Mouse (Mus musculus) MEL (cell line): ENCODE measurements around the gene Scamp2. TPM values are rescaled to one million over a fixed set of nuclear protein-coding genes. Genes with fewer than 3 reads are reported as not detected.

ENCODE experiments used
- DNase-seq: peaks from one replicate; pipeline ENCODE4 v3.0.0; 2011; ENCODE audit warnings: low read depth, low spot score
- H3K27ac ChIP-seq: 2 replicates; pipeline ENCODE4 v1.5.1; 2012; ENCODE audit warnings: low read depth, mild to moderate bottlenecking, control low read depth, low read length, moderate library complexity; ENCODE audit not compliant: control insufficient read depth
- H3K27me3 ChIP-seq, 2 experiments: fragments of 150-350 bp in 1 of 2; sonication (generic) in 1 of 2; 2 replicates each; pipeline ENCODE4 v1.6.1; 2012; ENCODE audit warnings: low read length in 2 of 2, mild to moderate bottlenecking in 2 of 2, improper control_type of control experiment in 1 of 2, moderate library complexity in 1 of 2; ENCODE audit not compliant: insufficient read depth in 2 of 2, control insufficient read depth in 1 of 2
- H3K36me3 ChIP-seq, 2 experiments: 2 replicates each; pipeline ENCODE4 v1.6.1; 2012 to 2014; ENCODE audit warnings: low read length in 2 of 2, improper control_type of control experiment in 1 of 2, inconsistent platforms in 1 of 2, mild to moderate bottlenecking in 1 of 2; ENCODE audit not compliant: insufficient read depth in 2 of 2, control insufficient read depth in 1 of 2
- H3K4me1 ChIP-seq, 2 experiments: fragments of 150-350 bp in 1 of 2; sonication (generic) in 1 of 2; 2 replicates each; pipeline ENCODE4 v1.6.1; 2012; ENCODE audit warnings: low read length in 2 of 2, improper control_type of control experiment in 1 of 2, mild to moderate bottlenecking in 1 of 2; ENCODE audit not compliant: insufficient read depth in 2 of 2, control insufficient read depth in 1 of 2
- H3K4me3 ChIP-seq, 2 experiments: fragments of 150-350 bp in 1 of 2; sonication (generic) in 1 of 2; 2 replicates each; pipeline ENCODE4 v1.5.1; 2012; ENCODE audit warnings: low read depth in 2 of 2, low read length in 2 of 2, mild to moderate bottlenecking in 2 of 2, moderate library complexity in 2 of 2, control low read depth in 1 of 2, improper control_type of control experiment in 1 of 2; ENCODE audit not compliant: control insufficient read depth in 1 of 2, insufficient read depth in 1 of 2
- H3K79me2 ChIP-seq: 2 replicates; pipeline ENCODE4 v1.6.1; 2012; ENCODE audit warnings: mild to moderate bottlenecking, low read length, moderate library complexity; ENCODE audit not compliant: control insufficient read depth, poor library complexity, insufficient read depth
- H3K9ac ChIP-seq: 2 replicates; pipeline ENCODE4 v1.6.1; 2012; ENCODE audit warnings: low read depth, mild to moderate bottlenecking, control low read depth, low read length, moderate library complexity; ENCODE audit not compliant: control insufficient read depth, poor library complexity, severe bottlenecking
- H3K9me3 ChIP-seq: fragments of 150-350 bp; sonication (generic); replicated peaks from 2 replicates; pipeline ENCODE4 v1.6.1; 2012; ENCODE audit warnings: mild to moderate bottlenecking, low read length, improper control_type of control experiment, moderate library complexity; ENCODE audit not compliant: insufficient read depth
- BHLHE40 ChIP-seq: IDR thresholded peaks from 2 replicates; pipeline ENCODE4 v1.6.1; 2012; ENCODE audit warnings: low read depth, mild to moderate bottlenecking, inconsistent platforms, low read length, improper control_type of control experiment, borderline replicate concordance
- CHD1 ChIP-seq: IDR thresholded peaks from 2 replicates; pipeline ENCODE4 v1.6.1; 2012; ENCODE audit warnings: low read depth, mild to moderate bottlenecking, inconsistent platforms, low read length, improper control_type of control experiment
- ETS1 ChIP-seq: IDR thresholded peaks from 2 replicates; pipeline ENCODE4 v1.6.1; 2012; ENCODE audit warnings: low read depth, mild to moderate bottlenecking, inconsistent platforms, low read length, improper control_type of control experiment, moderate library complexity
- GATA1 ChIP-seq: IDR thresholded peaks from 2 replicates; pipeline ENCODE4 v1.6.1; 2011; ENCODE audit warnings: low read depth, low read length, improper control_type of control experiment
- JUND ChIP-seq: IDR thresholded peaks from 2 replicates; pipeline ENCODE4 v1.6.1; 2011; ENCODE audit warnings: low read depth, mild to moderate bottlenecking, improper control_type of control experiment, low read length
- MYC ChIP-seq: IDR thresholded peaks from 2 replicates; pipeline ENCODE4 v1.6.1; 2011; ENCODE audit warnings: low read depth, mild to moderate bottlenecking, low read length, improper control_type of control experiment, moderate library complexity
- POLR2A ChIP-seq, 2 experiments: IDR thresholded peaks; 2 replicates each; pipeline ENCODE4 v1.6.1; 2011 to 2012; ENCODE audit warnings: low read length in 2 of 2, mild to moderate bottlenecking in 2 of 2, control low read depth in 1 of 2, improper control_type of control experiment in 1 of 2, low read depth in 1 of 2, moderate library complexity in 1 of 2; ENCODE audit not compliant: control insufficient read depth in 1 of 2, insufficient read depth in 1 of 2, poor library complexity in 1 of 2
- POLR2AphosphoS2 ChIP-seq: IDR thresholded peaks from 2 replicates; pipeline ENCODE4 v1.6.1; 2011; ENCODE audit warnings: low read length, improper control_type of control experiment
- SIN3A ChIP-seq: IDR thresholded peaks from 2 replicates; pipeline ENCODE4 v1.6.1; 2012; ENCODE audit warnings: low read length, improper control_type of control experiment, inconsistent platforms
- UBTF ChIP-seq: IDR thresholded peaks from 2 replicates; pipeline ENCODE4 v1.6.1; 2012; ENCODE audit warnings: low read depth, mild to moderate bottlenecking, inconsistent platforms, low read length, improper control_type of control experiment, moderate library complexity, borderline replicate concordance; ENCODE audit not compliant: insufficient read depth
- polyA plus RNA-seq, 2 experiments: library from polyadenylated mRNA; stranded (reverse) in 1 of 2; unstranded in 1 of 2; fragments of >175 nt in 1 of 2; fragments of >200 nt in 1 of 2; gene quantifications; 2 replicates each; pipeline versions ENCODE4 v1.2.1 to v1.2.4; 2012; ENCODE audit warnings: low replicate concordance in 2 of 2, low read depth in 1 of 2; ENCODE audit not compliant: insufficient read length in 2 of 2, insufficient read depth in 1 of 2, missing spikeins in 1 of 2
- total RNA-seq: library from RNA; depleted of rRNA; stranded (reverse); fragments of 300-350 nt; gene quantifications from 2 replicates; pipeline ENCODE4 v1.2.3, GENCODE M21; 2012

The Scamp2 gene
- total and polyA plus RNA-seq, 3 experiments = 35.4 to 51.4 TPM; not detected in 1

DNA sequence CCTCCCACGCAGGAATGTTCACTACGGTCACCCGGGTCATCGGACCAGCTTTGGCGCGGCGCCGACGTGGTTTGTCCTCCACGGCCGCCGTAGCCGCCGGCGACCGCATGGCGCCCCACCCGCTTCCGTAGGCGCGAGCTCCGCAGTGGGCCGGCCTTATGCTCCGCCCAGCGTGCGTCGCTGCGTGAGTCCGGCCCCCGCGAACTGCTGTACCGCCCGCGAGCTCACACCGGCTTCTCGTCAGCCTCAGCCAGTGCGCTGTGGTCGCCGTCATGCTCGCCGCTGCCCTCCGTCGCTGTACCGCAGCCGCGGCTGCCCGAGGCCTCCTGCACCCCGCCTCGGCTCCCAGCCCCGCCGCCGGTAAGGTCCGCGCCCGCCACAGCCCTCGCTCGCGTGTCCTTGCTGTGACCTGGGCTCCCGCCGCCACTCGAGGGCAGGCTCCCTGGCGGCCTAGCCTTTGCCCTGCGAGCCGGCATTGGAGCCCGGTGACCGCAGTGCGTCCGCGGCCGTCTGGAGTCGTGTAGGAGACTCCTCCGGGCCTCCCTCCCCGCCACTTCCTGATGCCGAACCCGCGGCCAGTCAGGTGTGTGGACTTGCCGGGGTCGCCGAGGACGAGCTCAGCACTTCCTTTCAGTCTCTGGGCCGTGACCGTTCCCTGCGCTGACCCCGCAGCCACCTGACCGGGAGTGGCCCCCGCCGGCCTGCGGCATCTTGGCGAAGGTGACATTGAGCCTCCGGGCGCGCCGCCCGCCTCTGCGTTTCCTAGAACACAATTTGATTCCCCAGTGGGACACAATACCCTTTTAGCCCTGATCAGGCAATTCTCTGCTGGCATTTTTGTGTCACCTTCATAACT lies 39.5 kb upstream of the Scamp2 start, which contains the start of gene Cox5a (continued):
- no peak for TF ChIP-seq BHLHE40
- 0 out of 2 replicates have a peak, but pooled peaks have one; percentile 64 for TF ChIP-seq UBTF
- TF ChIP-seq JUND = no peak

DNA sequence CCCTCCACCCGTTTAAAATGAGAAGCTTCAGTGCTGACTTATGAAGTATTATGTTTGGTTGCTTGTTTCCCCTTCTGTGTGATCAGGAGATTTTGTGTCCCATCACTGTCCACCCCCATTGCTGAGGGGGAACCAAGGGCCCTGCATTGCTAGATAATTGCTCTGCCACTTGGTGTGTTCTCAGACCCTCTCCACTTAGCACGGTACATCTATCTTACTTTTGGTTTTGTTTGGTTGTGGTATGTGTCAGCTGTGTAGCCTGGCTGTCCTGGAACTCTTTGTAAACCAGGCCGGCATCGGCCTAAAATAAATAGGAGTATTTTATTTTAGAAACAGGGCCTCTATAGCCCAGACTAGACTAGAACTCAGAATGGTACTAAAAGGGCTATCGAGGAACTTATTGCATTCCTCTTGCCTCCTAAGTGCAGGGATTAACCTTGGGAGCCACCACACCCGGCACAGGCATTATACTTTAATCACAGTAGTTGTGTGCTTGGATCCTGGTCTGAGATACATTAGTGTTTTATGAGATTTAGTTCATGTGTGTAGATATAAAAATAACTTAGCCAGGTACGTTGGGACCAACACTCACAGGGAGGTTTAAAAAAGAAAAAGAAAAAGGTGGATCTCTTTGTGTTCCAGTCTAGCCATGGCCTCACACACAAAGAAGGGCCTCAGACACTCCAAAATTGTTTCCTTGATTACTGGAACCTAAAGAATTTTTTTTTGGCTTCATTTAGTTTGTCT lies 38.5 kb upstream of the Scamp2 start:
- H3K79me2 ChIP-seq = peaks cover 58% of the 10 kb centered on the region
- no peak for TF ChIP-seq MYC
- peak; percentile 88; the same call in 1 of the 2 replicates for TF ChIP-seq CHD1
- 0 out of 2 replicates have a peak, but pooled peaks have one; percentile 8 for TF ChIP-seq ETS1
- peak; percentile 59 for TF ChIP-seq SIN3A
- TF ChIP-seq POLR2A (IDR thresholded peaks at IDR 0.05; ENCODE audit: control insufficient read depth in 1 of 2, insufficient read depth in 1 of 2, low read depth in 1 of 2, low read length in 2 of 2, poor library complexity in 1 of 2) = peak in 1 of 2 experiments; percentile 23; a peak in 1 of 4 replicates
- no peaks in the 10 kb centered on the region for H3K9me3 ChIP-seq
- peak overlapping the region; percentile 79 to 98 for H3K4me3 ChIP-seq
- H3K4me1 ChIP-seq = peaks cover 9 to 12% of the 10 kb centered on the region in 2 experiments
- H3K27me3 ChIP-seq = no peaks in the 10 kb centered on the region
- peak overlapping the region; percentile 54 for H3K27ac ChIP-seq
- H3K9ac ChIP-seq = peak overlapping the region; percentile 86
- peaks cover 0 to 36% of the 10 kb centered on the region in 2 experiments; a peak in 3 of 4 replicates for H3K36me3 ChIP-seq
- DNase-seq = peak; percentile 61

DNA sequence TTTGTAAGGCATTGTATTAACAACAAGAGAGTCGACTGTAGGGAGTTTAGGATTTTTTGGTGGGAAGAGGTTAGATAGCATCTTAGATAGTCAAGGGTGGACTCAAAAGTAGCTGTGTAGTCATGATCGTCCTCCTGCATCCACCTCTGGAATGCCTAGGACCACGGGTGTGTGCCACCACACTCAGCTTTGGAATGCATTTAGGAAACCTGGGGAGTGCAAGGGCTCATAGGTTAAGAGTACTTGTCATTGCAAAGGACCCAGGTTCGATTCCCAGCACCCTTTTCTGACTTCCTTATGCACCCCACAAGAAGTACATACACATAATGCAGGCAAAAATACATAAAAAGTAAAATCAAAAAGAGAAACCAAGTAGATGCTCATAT lies 37.9 kb upstream of the Scamp2 start:
- no peaks in the 10 kb centered on the region for H3K9me3 ChIP-seq
- H3K4me1 ChIP-seq = peaks cover 9 to 12% of the 10 kb centered on the region in 2 experiments
- H3K9ac ChIP-seq = peak overlapping the region; percentile 86
- H3K79me2 ChIP-seq = peaks cover 61% of the 10 kb centered on the region
- no peak overlapping the region for H3K27ac ChIP-seq
- DNase-seq = peak; percentile 55
- H3K36me3 ChIP-seq = peaks cover 0 to 38% of the 10 kb centered on the region in 2 experiments; a peak in 3 of 4 replicates
- no peaks in the 10 kb centered on the region for H3K27me3 ChIP-seq
- TF ChIP-seq GATA1 = 0 out of 2 replicates have a peak, but pooled peaks have one; percentile 16
- no peak for TF ChIP-seq MYC
- TF ChIP-seq POLR2AphosphoS2 = no peak
- peak overlapping the region; percentile 79 to 98 for H3K4me3 ChIP-seq
